ENCODE assay signal across 8 mouse cellular contexts in genomic region chr13:44868037-44868650, GRCm38 (mm10).
DNase-seq lines count a peak whose midpoint lies in the region; ATAC-seq and TF ChIP-seq lines count a peak whose summit lies in the region.

No protein-coding gene starts in this region.

- intact Hi-C loops in heart, adult 2 months (cut with DNase I), result no loop called here

- TF ChIP-seq EP300 in heart, adult 2 months (IDR thresholded peaks at IDR 0.05; ENCODE audit: insufficient read depth, low read depth, low read length), result no peak

- no peaks in the 10 kb centered on the region for H3K27me3 ChIP-seq in kidney, embryonic 16.5 days (ENCODE audit: insufficient read depth, low read length)
- no peaks in the 10 kb centered on the region for H3K27me3 ChIP-seq in forebrain, embryonic 14.5 days (replicated peaks; ENCODE audit: control insufficient read depth, insufficient read depth, low read length)
- no peaks in the 10 kb centered on the region for H3K27me3 ChIP-seq in heart, adult 2 months (ENCODE audit: control insufficient read depth, insufficient read depth, low read length)

- no peak overlapping the region; the same call in 1 of the 2 replicates for H3K27ac ChIP-seq in kidney, embryonic 16.5 days (ENCODE audit: low read length)
- H3K27ac ChIP-seq in forebrain, embryonic 14.5 days (ENCODE audit: low read depth, low read length), result peak overlapping the region; percentile 63; the same call in 1 of the 2 replicates
- no peak overlapping the region for H3K27ac ChIP-seq in heart, adult 2 months

- H3K4me1 ChIP-seq in kidney, embryonic 16.5 days (ENCODE audit: insufficient read depth, low read length), result no peaks in the 10 kb centered on the region; the same call in 1 of the 2 replicates
- peaks cover 26% of the 10 kb centered on the region for H3K4me1 ChIP-seq in forebrain, embryonic 14.5 days (ENCODE audit: control insufficient read depth, insufficient read depth, low read length)
- H3K4me1 ChIP-seq in heart, adult 2 months (ENCODE audit: control insufficient read depth, insufficient read depth, low read length), result peaks cover 3% of the 10 kb centered on the region

- no peaks in the 10 kb centered on the region for H3K9me3 ChIP-seq in kidney, embryonic 16.5 days (ENCODE audit: low read length)
- H3K9me3 ChIP-seq in forebrain, embryonic 14.5 days (replicated peaks; ENCODE audit: control insufficient read depth, low read length), result no peaks in the 10 kb centered on the region; the same call in 1 of the 2 replicates

- TF ChIP-seq POLR2A in heart, adult 2 months (IDR thresholded peaks at IDR 0.05; ENCODE audit: insufficient read depth, low read depth, low read length), result no peak

- no peak overlapping the region for H3K4me2 ChIP-seq in kidney, embryonic 16.5 days (replicated peaks; ENCODE audit: low read depth, low read length)
- no peak overlapping the region for H3K4me2 ChIP-seq in forebrain, embryonic 14.5 days (ENCODE audit: low read length)

- H3K9ac ChIP-seq in kidney, embryonic 16.5 days (replicated peaks; ENCODE audit: low read length), result no peak overlapping the region
- H3K9ac ChIP-seq in forebrain, embryonic 14.5 days (ENCODE audit: low read length), result no peak overlapping the region
- H3K9ac ChIP-seq in heart, adult 2 months (ENCODE audit: low read depth, low read length), result no peak overlapping the region

- 0 out of 2 replicates have a peak, but pooled peaks cover 4% of the 10 kb centered on the region for H3K36me3 ChIP-seq in kidney, embryonic 16.5 days (ENCODE audit: insufficient read depth, low read length)
- H3K36me3 ChIP-seq in forebrain, embryonic 14.5 days (ENCODE audit: control insufficient read depth, insufficient read depth, low read length), result no peaks in the 10 kb centered on the region
- H3K36me3 ChIP-seq in heart, adult 2 months (ENCODE audit: control insufficient read depth, insufficient read depth, low read length), result peaks cover 10% of the 10 kb centered on the region

- no peak overlapping the region for H3K4me3 ChIP-seq in kidney, embryonic 16.5 days (ENCODE audit: low read length)
- H3K4me3 ChIP-seq in forebrain, embryonic 14.5 days (ENCODE audit: low read depth, low read length), result no peak overlapping the region
- H3K4me3 ChIP-seq in heart, adult 2 months, result no peak overlapping the region

- 45% methylated on average over 4 of the region's 4 CpGs for WGBS in kidney, embryonic 16.5 days
- WGBS in forebrain, embryonic 14.5 days, result 9% methylated on average over 4 of the region's 4 CpGs
- WGBS in heart, adult 2 months, result 47% methylated on average over 4 of the region's 4 CpGs

- DNase-seq in kidney, adult 11 months, result peak; percentile 9
- peak; percentile 92 for DNase-seq in forebrain, embryonic 14.5 days (ENCODE audit: low spot score)
- peak; percentile 47 to 61 for DNase-seq in layer of hippocampus, postnatal 10 days (ENCODE audit: low spot score in 2 of 2)
- DNase-seq in right cerebral cortex, postnatal 14 days, result peak; percentile 36
- DNase-seq in adrenal gland, adult 2 months, result no peak
- no peak for DNase-seq in heart, adult 18-20 months
- no peak for DNase-seq in heart, adult 2 months

- ATAC-seq in kidney, embryonic 16.5 days (ENCODE audit: low FRiP score, low TSS enrichment), result no peak
- ATAC-seq in forebrain, embryonic 14.5 days, result peak; percentile 85

- TF ChIP-seq CTCF in heart, adult 2 months (IDR thresholded peaks at IDR 0.05), result no peak

- H3K79me2 ChIP-seq in heart, adult 2 months (replicated peaks; ENCODE audit: control insufficient read depth, insufficient read depth, low read length), result peaks cover 5% of the 10 kb centered on the region

Comparison
In these comparisons a context has a peak if more than half of its experiments do, and no peak if none do; other contexts are left out.
1. DNase-seq: peak in kidney, adult 11 months (single experiment), forebrain, embryonic 14.5 days (single experiment), layer of hippocampus, postnatal 10 days (2 of 2) and right cerebral cortex, postnatal 14 days (single experiment); none in adrenal gland, adult 2 months (single experiment), heart, adult 18-20 months (0 of 2) and heart, adult 2 months (0 of 2).